18 mouse cellular contexts compared by ENCODE assay signal in the genomic region with DNA sequence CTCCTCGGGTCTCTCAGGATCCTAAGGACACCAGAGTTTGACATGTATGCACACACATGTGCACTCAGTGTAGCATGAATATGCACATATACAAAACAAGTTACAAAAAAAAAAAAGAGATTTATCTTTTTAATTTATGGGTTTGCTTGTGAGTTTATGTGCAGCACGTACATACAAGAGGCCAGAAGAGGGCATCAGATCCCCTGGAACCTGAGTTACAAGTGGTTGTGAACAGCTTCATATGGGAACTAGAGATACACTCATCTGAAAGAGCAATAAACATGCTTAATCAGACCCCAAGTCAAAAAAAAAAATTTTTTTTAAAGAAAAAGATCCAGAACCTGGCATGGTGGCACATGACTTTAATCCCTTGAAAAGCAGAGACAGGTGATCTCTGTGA. TPM values are rescaled to one million over a fixed set of nuclear protein-coding genes. Genes with fewer than 3 reads are reported as not detected.
DNase-seq lines count a peak whose midpoint lies in the region; ATAC-seq and TF ChIP-seq lines count a peak whose summit lies in the region.
"Had no signal": no experiment of that assay in that cellular context is flagged by ENCODE, and none has a peak within 500 bp of the region (broad histone marks: within the 10 kb centered on the region; RNA-seq: fewer than 3 reads in every experiment).

No protein-coding gene starts in this region.

- peaks cover 54% of the 10 kb centered on the region for H3K27me3 ChIP-seq in hindbrain, postnatal 0 days (ENCODE audit: insufficient read depth, low read length)
- peaks cover 72% of the 10 kb centered on the region for H3K27me3 ChIP-seq in hindbrain, embryonic 13.5 days
- H3K27me3 ChIP-seq in lung, postnatal 0 days (replicated peaks; ENCODE audit: insufficient read depth, low read length): peaks cover 28% of the 10 kb centered on the region
- H3K27me3 ChIP-seq in CH12.LX (replicated peaks): peaks cover 3% of the 10 kb centered on the region

- TF ChIP-seq CTCF in hindbrain, postnatal 0 days (IDR thresholded peaks at IDR 0.05; ENCODE audit: low read depth): peak; percentile 35
- TF ChIP-seq CTCF in lung, postnatal 0 days (IDR thresholded peaks at IDR 0.05): peak; percentile 34
- TF ChIP-seq CTCF in CH12.LX (conservative IDR thresholded peaks at IDR 0.05 in 1 of 2, IDR thresholded peaks at IDR 0.05 in 1 of 2; ENCODE audit: low read depth in 2 of 2, low read length in 2 of 2): peak in 1 of 2 experiments; percentile 55; a peak in 2 of 4 replicates

- TF ChIP-seq RAD21 in CH12.LX (IDR thresholded peaks at IDR 0.05; ENCODE audit: low read depth, low read length): peak; percentile 39

- no peak overlapping the region for H3K4me3 ChIP-seq in hindbrain, postnatal 0 days (ENCODE audit: low read length)
- no peak overlapping the region for H3K4me3 ChIP-seq in hindbrain, embryonic 13.5 days
- H3K4me3 ChIP-seq in lung, postnatal 0 days (ENCODE audit: low read depth, low read length): no peak overlapping the region
- no peak overlapping the region for H3K4me3 ChIP-seq in CH12.LX (replicated peaks in 1 of 3; ENCODE audit: low read depth in 2 of 3, low read length in 2 of 3, poor library complexity in 1 of 3)
- H3K4me3 ChIP-seq: embryonic facial prominence, embryonic 13.5 days; limb, embryonic 12.5 days had no signal

- no peaks in the 10 kb centered on the region for H3K9me3 ChIP-seq in hindbrain, postnatal 0 days (ENCODE audit: low read length)
- H3K9me3 ChIP-seq in hindbrain, embryonic 13.5 days: no peaks in the 10 kb centered on the region
- no peaks in the 10 kb centered on the region for H3K9me3 ChIP-seq in lung, postnatal 0 days (ENCODE audit: low read length)
- H3K9me3 ChIP-seq in CH12.LX (replicated peaks; ENCODE audit: low read length): peaks cover 16% of the 10 kb centered on the region
- H3K9me3 ChIP-seq: embryonic facial prominence, embryonic 13.5 days; limb, embryonic 12.5 days had no signal

- no peaks in the 10 kb centered on the region for H3K36me3 ChIP-seq in hindbrain, postnatal 0 days (ENCODE audit: insufficient read depth, low read length)
- H3K36me3 ChIP-seq in hindbrain, embryonic 13.5 days: no peaks in the 10 kb centered on the region
- H3K36me3 ChIP-seq in lung, postnatal 0 days (ENCODE audit: insufficient read depth, low read length): no peaks in the 10 kb centered on the region
- peaks cover 2 to 6% of the 10 kb centered on the region in 2 experiments for H3K36me3 ChIP-seq in CH12.LX (replicated peaks in 1 of 2; ENCODE audit: control insufficient read depth in 1 of 2, insufficient read depth in 1 of 2, low read length in 1 of 2)

- no peak overlapping the region for H3K4me2 ChIP-seq in hindbrain, postnatal 0 days (ENCODE audit: low read depth, low read length)
- H3K4me2 ChIP-seq in hindbrain, embryonic 13.5 days: no peak overlapping the region
- no peak overlapping the region for H3K4me2 ChIP-seq in lung, postnatal 0 days (replicated peaks; ENCODE audit: low read depth, low read length)
- no peak overlapping the region for H3K4me2 ChIP-seq in CH12.LX (ENCODE audit: insufficient read depth, low read depth, poor library complexity, severe bottlenecking)
- H3K4me2 ChIP-seq: embryonic facial prominence, embryonic 13.5 days; heart, embryonic 11.5 days; limb, embryonic 12.5 days had no signal

- no peak overlapping the region for H3K27ac ChIP-seq in hindbrain, postnatal 0 days
- H3K27ac ChIP-seq in hindbrain, embryonic 13.5 days: no peak overlapping the region
- H3K27ac ChIP-seq in lung, postnatal 0 days (ENCODE audit: low read length): no peak overlapping the region
- no peak overlapping the region for H3K27ac ChIP-seq in CH12.LX (ENCODE audit: insufficient read depth, low read depth)
- H3K27ac ChIP-seq: embryonic facial prominence, embryonic 13.5 days; limb, embryonic 12.5 days had no signal

- no peak for TF ChIP-seq POLR2A in CH12.LX (IDR thresholded peaks at IDR 0.05; ENCODE audit: low read depth, low read length)

- in situ Hi-C loops in CH12.LX (cut with MboI; ENCODE audit: low pct_ligation_motif_present, low pct_unique_long_range_greater_than_20kb, low sequenced_read_pairs): no loop called here

- ATAC-seq in hindbrain, postnatal 0 days: no peak
- no peak for ATAC-seq in hindbrain, embryonic 13.5 days (ENCODE audit: low FRiP score)
- ATAC-seq in lung, postnatal 0 days: no peak
- ATAC-seq in erythroid progenitor cell, adult 5-6 weeks (replicated peaks; ENCODE audit: low FRiP score, poor library complexity, severe bottlenecking): no peak
- ATAC-seq: activated CD4-positive, CD25-positive, alpha-beta regulatory T cell, adult 4 months; forebrain, embryonic 14.5 days had no signal

- no peak for TF ChIP-seq EP300 in lung, postnatal 0 days (IDR thresholded peaks at IDR 0.05)
- TF ChIP-seq EP300 in CH12.LX (IDR thresholded peaks at IDR 0.05; ENCODE audit: low read length): no peak

- H3K4me1 ChIP-seq in hindbrain, postnatal 0 days (ENCODE audit: insufficient read depth, low read length): no peaks in the 10 kb centered on the region
- peaks cover 33% of the 10 kb centered on the region for H3K4me1 ChIP-seq in hindbrain, embryonic 13.5 days (replicated peaks)
- H3K4me1 ChIP-seq in lung, postnatal 0 days (ENCODE audit: insufficient read depth, low read depth, low read length): no peaks in the 10 kb centered on the region
- H3K4me1 ChIP-seq in CH12.LX (ENCODE audit: control insufficient read depth in 1 of 2, insufficient read depth in 2 of 2): peaks cover 3 to 19% of the 10 kb centered on the region in 2 experiments; a peak in 3 of 4 replicates

- WGBS in hindbrain, postnatal 0 days: 9% methylated on average over 2 of the region's 2 CpGs
- WGBS in hindbrain, embryonic 13.5 days: 25% methylated on average over 2 of the region's 2 CpGs
- 9% methylated on average over 2 of the region's 2 CpGs for WGBS in lung, postnatal 0 days

- H3K79me2 ChIP-seq in CH12.LX (replicated peaks; ENCODE audit: control insufficient read depth, extremely low read depth, insufficient read depth, poor library complexity, severe bottlenecking): no peaks in the 10 kb centered on the region

- dilution Hi-C loops in CH12.LX (cut with MboI; ENCODE audit: extremely low pct_ligation_motif_present, extremely low pct_unique_long_range_greater_than_20kb, low sequenced_read_pairs): no loop called here

- no peak overlapping the region for H3K9ac ChIP-seq in hindbrain, postnatal 0 days (replicated peaks; ENCODE audit: low read length)
- H3K9ac ChIP-seq in hindbrain, embryonic 13.5 days: no peak overlapping the region
- no peak overlapping the region for H3K9ac ChIP-seq in lung, postnatal 0 days (replicated peaks; ENCODE audit: low read depth)
- H3K9ac ChIP-seq in CH12.LX (ENCODE audit: insufficient read depth, low read depth): no peak overlapping the region
- H3K9ac ChIP-seq: embryonic facial prominence, embryonic 13.5 days; limb, embryonic 12.5 days had no signal

- no peak for DNase-seq in hindbrain, postnatal 0 days (ENCODE audit: low spot score)
- peak; percentile 33 for DNase-seq in lung, postnatal 0 days (ENCODE audit: low spot score)
- DNase-seq in lung, postnatal 14 days: no peak
- DNase-seq in CH12.LX (ENCODE audit: extremely low read depth): no peak
- peak; percentile 71 for DNase-seq in induced T-regulatory cell, adult 2 months (ENCODE audit: low read depth)
- DNase-seq in right cerebral cortex, adult 18-20 months: no peak
- DNase-seq: cerebellum, adult 8-10 months; gastrocnemius, postnatal 14 days; kidney, postnatal 14 days had no signal

RNA-seq across cellular contexts. Expression of a gene that starts 2.7 kb away (rescaled TPM):
- total RNA-seq in hindbrain, postnatal 0 days (2014; rRNA removed): 11.0 and 16.4 TPM in 2 replicates
- polyA plus RNA-seq in hindbrain, postnatal 0 days (2015; fragmentation: Nextera tagmentation; extraction: Ambion mirVana): 27.8 and 29.1 TPM in 2 replicates
- polyA plus RNA-seq in hindbrain, embryonic 13.5 days (2015; fragmentation: Nextera tagmentation; extraction: Ambion mirVana): 45.6 and 47.1 TPM in 2 replicates
- 24.3 and 26.0 TPM in 2 replicates for polyA plus RNA-seq in lung, postnatal 0 days (2015; fragmentation: Nextera tagmentation; extraction: Ambion mirVana)
- total RNA-seq in CH12.LX (2012; rRNA removed) (14.5 and 16.6 TPM in 2 replicates), CH12.LX (2014; rRNA removed) (12.5 and 13.7 TPM in 2 replicates)
- polyA plus RNA-seq in CH12.LX (2012; ENCODE audit: insufficient read length, low read depth): 12.4 and 15.0 TPM in 2 replicates
- total RNA-seq in erythroid progenitor cell, adult 5-6 weeks (2015; ENCODE audit: low replicate concordance): 49.5 and 81.1 TPM in 2 replicates
- 7.6 and 21.1 TPM in 2 replicates for total RNA-seq in erythroid progenitor cell, adult 5-6 weeks (2017; ENCODE audit: low replicate concordance)

RNA-seq across cellular contexts. Expression of a gene that starts 4.9 kb away (rescaled TPM):
- 0.54 TPM in 1 of 2 replicates, not detected in the other for total RNA-seq in hindbrain, postnatal 0 days (2014; rRNA removed)
- polyA plus RNA-seq in hindbrain, postnatal 0 days (2015; fragmentation: Nextera tagmentation; extraction: Ambion mirVana): not detected in 2 replicates
- polyA plus RNA-seq in hindbrain, embryonic 13.5 days (2015; fragmentation: Nextera tagmentation; extraction: Ambion mirVana): 1.6 and 2.8 TPM in 2 replicates
- polyA plus RNA-seq in lung, postnatal 0 days (2015; fragmentation: Nextera tagmentation; extraction: Ambion mirVana): not detected in 2 replicates
- not detected in 2 replicates for total RNA-seq in CH12.LX (2012; rRNA removed)
- total RNA-seq in CH12.LX (2014; rRNA removed): not detected in 2 replicates
- not detected in 2 replicates for polyA plus RNA-seq in CH12.LX (2012; ENCODE audit: insufficient read length, low read depth)
- not detected in 2 replicates for total RNA-seq in erythroid progenitor cell, adult 5-6 weeks (2015; ENCODE audit: low replicate concordance)
- total RNA-seq in erythroid progenitor cell, adult 5-6 weeks (2017; ENCODE audit: low replicate concordance): not detected in 2 replicates
- total RNA-seq: gastrocnemius, postnatal 14 days; layer of hippocampus, postnatal 25 days had no signal
- polyA plus RNA-seq: activated CD4-positive, CD25-positive, alpha-beta regulatory T cell, adult 4 months; forebrain, embryonic 14.5 days; heart, embryonic 11.5 days had no signal

RNA-seq across cellular contexts. Expression of a gene that starts 11.2 kb away (rescaled TPM):
- total RNA-seq in hindbrain, postnatal 0 days (2014; rRNA removed): not detected in 2 replicates
- not detected in 2 replicates for polyA plus RNA-seq in hindbrain, postnatal 0 days (2015; fragmentation: Nextera tagmentation; extraction: Ambion mirVana)
- 0.41 TPM in 1 of 2 replicates, not detected in the other for polyA plus RNA-seq in hindbrain, embryonic 13.5 days (2015; fragmentation: Nextera tagmentation; extraction: Ambion mirVana)
- 1.9 and 3.4 TPM in 2 replicates for polyA plus RNA-seq in lung, postnatal 0 days (2015; fragmentation: Nextera tagmentation; extraction: Ambion mirVana)
- total RNA-seq in CH12.LX (2012; rRNA removed) (0.80 TPM in 1 of 2 replicates, not detected in the other), CH12.LX (2014; rRNA removed) (0.86 TPM in 1 of 2 replicates, not detected in the other)
- 1.2 and 1.7 TPM in 2 replicates for polyA plus RNA-seq in CH12.LX (2012; ENCODE audit: insufficient read length, low read depth)
- not detected in 2 replicates for total RNA-seq in erythroid progenitor cell, adult 5-6 weeks (2015; ENCODE audit: low replicate concordance)
- total RNA-seq in erythroid progenitor cell, adult 5-6 weeks (2017; ENCODE audit: low replicate concordance): not detected in 2 replicates
- polyA plus RNA-seq: activated CD4-positive, CD25-positive, alpha-beta regulatory T cell, adult 4 months; forebrain, embryonic 14.5 days; hindbrain, embryonic 11.5 days had no signal

RNA-seq across cellular contexts. Expression of a gene that starts 17.3 kb away (rescaled TPM):
- total RNA-seq in hindbrain, postnatal 0 days (2014; rRNA removed): 0.50 TPM in 1 of 2 replicates, not detected in the other
- polyA plus RNA-seq in hindbrain, postnatal 0 days (2015; fragmentation: Nextera tagmentation; extraction: Ambion mirVana): 0.36 and 0.42 TPM in 2 replicates
- polyA plus RNA-seq in hindbrain, embryonic 13.5 days (2015; fragmentation: Nextera tagmentation; extraction: Ambion mirVana): 0.81 and 0.91 TPM in 2 replicates
- polyA plus RNA-seq in lung, postnatal 0 days (2015; fragmentation: Nextera tagmentation; extraction: Ambion mirVana): 1.9 and 2.4 TPM in 2 replicates
- total RNA-seq in CH12.LX (2012; rRNA removed): 2.2 and 2.7 TPM in 2 replicates
- total RNA-seq in CH12.LX (2014; rRNA removed): 0.99 and 1.3 TPM in 2 replicates
- 2.9 and 3.5 TPM in 2 replicates for polyA plus RNA-seq in CH12.LX (2012; ENCODE audit: insufficient read length, low read depth)
- total RNA-seq in erythroid progenitor cell, adult 5-6 weeks (2015; ENCODE audit: low replicate concordance): 2.5 and 6.8 TPM in 2 replicates
- 3.7 and 3.9 TPM in 2 replicates for total RNA-seq in erythroid progenitor cell, adult 5-6 weeks (2017; ENCODE audit: low replicate concordance)

RNA-seq across cellular contexts. Expression of a gene that starts 19.9 kb away (rescaled TPM):
- 48.4 and 54.2 TPM in 2 replicates for total RNA-seq in hindbrain, postnatal 0 days (2014; rRNA removed)
- polyA plus RNA-seq in hindbrain, postnatal 0 days (2015; fragmentation: Nextera tagmentation; extraction: Ambion mirVana): 82.9 and 88.2 TPM in 2 replicates
- 68.6 and 74.6 TPM in 2 replicates for polyA plus RNA-seq in hindbrain, embryonic 13.5 days (2015; fragmentation: Nextera tagmentation; extraction: Ambion mirVana)
- 50.5 and 55.5 TPM in 2 replicates for polyA plus RNA-seq in lung, postnatal 0 days (2015; fragmentation: Nextera tagmentation; extraction: Ambion mirVana)
- total RNA-seq in CH12.LX (2012; rRNA removed) (113 and 128 TPM in 2 replicates), CH12.LX (2014; rRNA removed) (131 and 137 TPM in 2 replicates)
- 154 and 185 TPM in 2 replicates for polyA plus RNA-seq in CH12.LX (2012; ENCODE audit: insufficient read length, low read depth)
- 114 and 126 TPM in 2 replicates for total RNA-seq in erythroid progenitor cell, adult 5-6 weeks (2015; ENCODE audit: low replicate concordance)
- total RNA-seq in erythroid progenitor cell, adult 5-6 weeks (2017; ENCODE audit: low replicate concordance): 65.7 and 87.8 TPM in 2 replicates

Comparison
In these comparisons a context has a peak if more than half of its experiments do, and no peak if none do; other contexts are left out.
1. DNase-seq: peak in lung, postnatal 0 days (single experiment) and induced T-regulatory cell, adult 2 months (single experiment); none in hindbrain, postnatal 0 days (single experiment), lung, postnatal 14 days (single experiment), CH12.LX (single experiment) and right cerebral cortex, adult 18-20 months (single experiment).